Mouse (Mus musculus) heart, embryonic 13.5 days (tissue): ENCODE data around the gene Cbr4. TPM values are rescaled to one million over a fixed set of nuclear protein-coding genes. Genes with fewer than 3 reads are reported as not detected.

Experiments used
- ATAC-seq: fragments of 200-750 bp; cut with Nextera tagmentation; 2 replicates; pipeline ENCODE4 v1.8.0; 2017; ENCODE audit warnings: moderate TSS enrichment; ENCODE audit not compliant: insufficient number of reproducible peaks, low FRiP score, low TSS enrichment; ENCODE audit errors: extremely low read depth
- H3K27ac ChIP-seq: fragments of 300-500 bp; sonication (generic); replicated peaks from 2 replicates; pipeline ENCODE4 v1.5.1; 2015; ENCODE audit warnings: moderate library complexity, mild to moderate bottlenecking, inconsistent platforms
- H3K27me3 ChIP-seq: fragments of 300-500 bp; sonication (generic); replicated peaks from 2 replicates; pipeline ENCODE4 v1.6.1; 2015; ENCODE audit warnings: mild to moderate bottlenecking, inconsistent platforms
- H3K36me3 ChIP-seq: fragments of 300-500 bp; sonication (generic); 2 replicates; pipeline ENCODE4 v1.6.1; 2015; ENCODE audit warnings: mild to moderate bottlenecking, inconsistent platforms
- H3K4me1 ChIP-seq: fragments of 300-500 bp; sonication (generic); 2 replicates; pipeline ENCODE4 v1.6.1; 2015; ENCODE audit warnings: inconsistent platforms
- H3K4me2 ChIP-seq: fragments of 300-500 bp; sonication (generic); 2 replicates; pipeline ENCODE4 v1.6.1; 2015; ENCODE audit warnings: inconsistent platforms, mild to moderate bottlenecking, moderate library complexity
- H3K4me3 ChIP-seq: fragments of 300-500 bp; sonication (generic); 2 replicates; pipeline ENCODE4 v1.5.1; 2015; ENCODE audit warnings: moderate library complexity, mild to moderate bottlenecking, inconsistent platforms
- H3K9ac ChIP-seq: fragments of 300-500 bp; sonication (generic); 2 replicates; pipeline ENCODE4 v1.6.1; 2015; ENCODE audit warnings: inconsistent platforms, mild to moderate bottlenecking, moderate library complexity
- H3K9me3 ChIP-seq: fragments of 300-500 bp; sonication (generic); 2 replicates; pipeline ENCODE4 v1.6.1; 2016; ENCODE audit warnings: inconsistent platforms
- WGBS: fragments of 180-500 bp; shearing (Covaris S2); methylation state at CpG from one replicate; pipeline ENCODE4 v1.1.7; 2015; ENCODE audit warnings: mixed read lengths; 5-methylcytosine and 5-hydroxymethylcytosine counted together
- polyA plus RNA-seq: library from polyadenylated mRNA; unstranded; fragments of >200 nt; fragmentation: Nextera tagmentation; extraction: Ambion mirVana; gene quantifications from 2 replicates; pipeline ENCODE4 v1.2.1, GENCODE M21; 2015

The Cbr4 gene
- polyA plus RNA-seq, 1 experiment from 2014 or later, result 32.7 TPM

GRCm38 (mm10) chr8:61466696-61467552 lies 20.6 kb upstream of the Cbr4 start:
- Histone ChIP-seq H3K36me3 (no peaks in the 10 kb centered on the region), H3K27ac (no peak overlapping the region), H3K4me1 (no peaks in the 10 kb centered on the region), H3K27me3 (no peaks in the 10 kb centered on the region; the same call in 1 of the 2 replicates), H3K9ac (no peak overlapping the region), H3K4me3 (no peak overlapping the region), H3K9me3 (no peaks in the 10 kb centered on the region), H3K4me2 (no peak overlapping the region)
- WGBS, result 84% methylated on average over 15 of the region's 15 CpGs
- ATAC-seq, result no peak

- no peak overlapping the region for H3K9ac ChIP-seq
- H3K9me3 ChIP-seq, result no peaks in the 10 kb centered on the region
- no peak overlapping the region for H3K4me2 ChIP-seq
- WGBS, result 76% methylated on average over 3 of the region's 3 CpGs
- no peaks in the 10 kb centered on the region; the same call in 1 of the 2 replicates for H3K27me3 ChIP-seq
- H3K27ac ChIP-seq, result no peak overlapping the region
- ATAC-seq, result no peak
- H3K4me3 ChIP-seq, result no peak overlapping the region
- H3K4me1 ChIP-seq, result no peaks in the 10 kb centered on the region
- no peaks in the 10 kb centered on the region for H3K36me3 ChIP-seq
Observed at GRCm38 (mm10) chr8:61467553-61467815, 20.1 kb upstream of the Cbr4 start.

- 67% methylated on average over 4 of the region's 4 CpGs for WGBS
- H3K27me3 ChIP-seq, result no peaks in the 10 kb centered on the region; the same call in 1 of the 2 replicates
- H3K9ac ChIP-seq, result no peak overlapping the region
- H3K4me3 ChIP-seq, result no peak overlapping the region
- no peak for ATAC-seq
- H3K4me2 ChIP-seq, result no peak overlapping the region
- no peaks in the 10 kb centered on the region for H3K9me3 ChIP-seq
- no peaks in the 10 kb centered on the region for H3K36me3 ChIP-seq
- no peak overlapping the region for H3K27ac ChIP-seq
- no peaks in the 10 kb centered on the region for H3K4me1 ChIP-seq
Observed at GRCm38 (mm10) chr8:61470213-61470612, 17.3 kb upstream of the Cbr4 start.

GRCm38 (mm10) chr8:61475251-61475673 lies 12.3 kb upstream of the Cbr4 start:
- no peak for ATAC-seq
- Histone ChIP-seq H3K4me2 (no peak overlapping the region), H3K9me3 (no peaks in the 10 kb centered on the region), H3K4me1 (no peaks in the 10 kb centered on the region), H3K27ac (no peak overlapping the region), H3K27me3 (no peaks in the 10 kb centered on the region), H3K36me3 (no peaks in the 10 kb centered on the region), H3K9ac (no peak overlapping the region), H3K4me3 (no peak overlapping the region)
- WGBS, result 56% methylated on average over 6 of the region's 6 CpGs

- H3K9ac ChIP-seq, result no peak overlapping the region
- no peaks in the 10 kb centered on the region for H3K4me1 ChIP-seq
- no peak overlapping the region for H3K4me2 ChIP-seq
- no peak overlapping the region for H3K27ac ChIP-seq
- H3K36me3 ChIP-seq, result no peaks in the 10 kb centered on the region
- 76% methylated on average over 9 of the region's 9 CpGs for WGBS
- H3K4me3 ChIP-seq, result no peak overlapping the region
- H3K27me3 ChIP-seq, result no peaks in the 10 kb centered on the region
- no peaks in the 10 kb centered on the region for H3K9me3 ChIP-seq
- no peak for ATAC-seq
Observed at GRCm38 (mm10) chr8:61476160-61476559, 11.4 kb upstream of the Cbr4 start.

- no peaks in the 10 kb centered on the region for H3K36me3 ChIP-seq
- no peak overlapping the region for H3K27ac ChIP-seq
- H3K27me3 ChIP-seq, result no peaks in the 10 kb centered on the region
- no peaks in the 10 kb centered on the region for H3K4me1 ChIP-seq
- no peak overlapping the region for H3K4me3 ChIP-seq
- ATAC-seq, result no peak
- H3K9me3 ChIP-seq, result no peaks in the 10 kb centered on the region
- 85% methylated on average over 4 of the region's 4 CpGs for WGBS
- no peak overlapping the region for H3K4me2 ChIP-seq
- no peak overlapping the region for H3K9ac ChIP-seq
Observed at GRCm38 (mm10) chr8:61478150-61478549, 9.4 kb upstream of the Cbr4 start.

GRCm38 (mm10) chr8:61478793-61479192 lies 8.7 kb upstream of the Cbr4 start:
- H3K4me1 ChIP-seq, result no peaks in the 10 kb centered on the region
- WGBS, result 73% methylated on average over 8 of the region's 8 CpGs
- no peak overlapping the region for H3K9ac ChIP-seq
- no peak for ATAC-seq
- no peaks in the 10 kb centered on the region for H3K36me3 ChIP-seq
- no peak overlapping the region for H3K4me2 ChIP-seq
- no peaks in the 10 kb centered on the region for H3K27me3 ChIP-seq
- no peak overlapping the region for H3K4me3 ChIP-seq
- no peaks in the 10 kb centered on the region for H3K9me3 ChIP-seq
- H3K27ac ChIP-seq, result no peak overlapping the region

GRCm38 (mm10) chr8:61479506-61480214 lies 7.9 kb upstream of the Cbr4 start:
- Histone ChIP-seq H3K4me3 (no peak overlapping the region), H3K9me3 (no peaks in the 10 kb centered on the region), H3K9ac (no peak overlapping the region), H3K27ac (no peak overlapping the region), H3K4me1 (no peaks in the 10 kb centered on the region), H3K27me3 (no peaks in the 10 kb centered on the region), H3K4me2 (no peak overlapping the region), H3K36me3 (no peaks in the 10 kb centered on the region)
- no peak for ATAC-seq
- WGBS, result 45% methylated on average over 11 of the region's 11 CpGs

- ATAC-seq, result no peak
- Histone ChIP-seq H3K27me3 (no peaks in the 10 kb centered on the region), H3K36me3 (no peaks in the 10 kb centered on the region), H3K4me1 (no peaks in the 10 kb centered on the region), H3K9ac (no peak overlapping the region), H3K9me3 (no peaks in the 10 kb centered on the region), H3K4me3 (no peak overlapping the region), H3K4me2 (no peak overlapping the region), H3K27ac (no peak overlapping the region)
- 80% methylated on average over 14 of the region's 14 CpGs for WGBS
Observed at GRCm38 (mm10) chr8:61480260-61480967, 7.1 kb upstream of the Cbr4 start.

GRCm38 (mm10) chr8:61486923-61487529 lies 508 bp upstream of the Cbr4 start:
- Histone ChIP-seq H3K9ac (no peak overlapping the region), H3K4me3 (peak overlapping the region; percentile 86), H3K27ac (no peak overlapping the region), H3K36me3 (peaks cover 7% of the 10 kb centered on the region), H3K4me1 (peaks cover 7% of the 10 kb centered on the region), H3K27me3 (no peaks in the 10 kb centered on the region), H3K9me3 (no peaks in the 10 kb centered on the region), H3K4me2 (peak overlapping the region; percentile 90)
- WGBS, result 96% methylated on average over 2 of the region's 2 CpGs
- ATAC-seq, result no peak

GRCm38 (mm10) chr8:61488631-61489030 lies 1.1 kb downstream of the Cbr4 start:
- H3K9ac ChIP-seq, result peak overlapping the region; percentile 92

More at GRCm38 (mm10) chr8:61488631-61489030, 1.1 kb downstream of the Cbr4 start:
- ATAC-seq, result no peak
- Histone ChIP-seq H3K9me3 (no peaks in the 10 kb centered on the region), H3K4me1 (peaks cover 7% of the 10 kb centered on the region), H3K4me2 (peak overlapping the region; percentile 90), H3K27ac (no peak overlapping the region; the same call in 1 of the 2 replicates), H3K4me3 (peak overlapping the region; percentile 86), H3K36me3 (peaks cover 20% of the 10 kb centered on the region), H3K27me3 (no peaks in the 10 kb centered on the region)
- 86% methylated on average over 8 of the region's 8 CpGs for WGBS
